Mouse (Mus musculus) Muller cell, postnatal 12 days (primary cell): ENCODE data around the gene Upk1a.
A peak's percentile ranks its signal among the peaks of the same experiment; 100 is the strongest.

Experiments used
- DNase-seq: peaks from one replicate; pipeline ENCODE4 v3.0.0-alpha.2; 2015; ENCODE audit errors: inconsistent ontology term

Upk1a gene

GRCm38 (mm10) chr7:30604424-30604823 lies 8.2 kb downstream of the Upk1a start:
- no peak for DNase-seq

DNA sequence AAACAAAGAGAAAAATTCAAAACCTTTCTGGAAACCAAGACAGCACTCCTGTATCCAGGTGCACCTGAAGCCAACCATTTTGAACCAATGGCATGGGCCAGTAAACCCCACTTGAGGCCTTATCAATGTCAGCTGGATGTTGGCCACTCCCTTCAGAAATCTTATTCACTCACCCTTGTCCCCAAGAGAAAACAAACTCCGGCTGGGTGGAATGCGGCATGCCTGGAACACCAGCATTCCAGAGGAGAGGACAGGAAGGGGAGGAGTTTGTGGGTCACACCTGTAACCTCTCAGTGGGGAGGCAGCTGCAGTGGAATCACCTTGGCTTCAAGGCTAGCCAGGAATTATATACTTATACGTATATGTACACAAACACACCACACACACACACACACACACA lies 10.1 kb downstream of the Upk1a start:
- DNase-seq = no peak

DNA sequence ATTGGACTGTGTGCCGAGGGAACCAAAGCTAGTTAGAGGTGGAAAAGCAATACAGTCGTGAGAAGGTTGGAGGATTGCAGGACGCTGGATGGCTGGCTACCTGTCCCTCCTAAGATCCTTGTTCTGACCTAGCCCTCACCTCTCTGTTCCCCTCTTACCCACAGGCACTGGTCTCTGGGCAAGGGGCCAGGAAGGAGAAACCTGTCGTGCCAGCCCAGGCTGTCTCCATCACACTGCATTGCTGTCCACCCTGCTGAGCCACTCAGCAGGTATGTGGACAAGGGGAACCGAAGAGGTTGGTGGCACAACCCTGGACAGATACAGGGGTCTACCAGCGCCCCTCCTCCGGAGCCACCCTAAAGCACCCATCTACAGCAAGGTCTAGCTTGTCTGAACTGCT lies 12.0 kb downstream of the Upk1a start:
- no peak for DNase-seq

GRCm38 (mm10) chr7:30599933-30600353 lies 12.7 kb downstream of the Upk1a start:
- peak; percentile 85 for DNase-seq

DNA sequence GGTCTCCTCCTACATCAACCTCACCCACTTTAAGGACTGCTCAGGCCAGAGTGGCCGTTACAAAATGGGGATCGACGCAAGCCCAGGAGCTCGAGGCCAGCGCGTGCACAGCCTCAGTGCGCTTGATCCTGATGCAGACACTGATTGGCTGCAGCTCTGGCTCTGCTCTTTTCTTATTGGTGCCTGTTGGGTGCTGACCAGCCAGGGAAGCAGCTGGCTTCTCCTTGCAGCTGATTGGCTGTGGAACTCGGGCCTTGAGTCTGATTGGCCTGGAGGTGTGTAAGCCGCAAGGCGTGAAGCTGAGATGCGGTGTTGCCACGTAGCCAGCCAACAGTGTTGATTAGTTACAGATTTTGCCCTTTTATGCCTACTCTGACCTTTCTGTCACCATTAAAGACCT lies 13.9 kb downstream of the Upk1a start, which contains the start of gene Zbtb32:
Gene Zbtb32, minus strand, starts transcription at position 124 of the 400 bp plus-strand sequence.
- no peak for DNase-seq

DNA sequence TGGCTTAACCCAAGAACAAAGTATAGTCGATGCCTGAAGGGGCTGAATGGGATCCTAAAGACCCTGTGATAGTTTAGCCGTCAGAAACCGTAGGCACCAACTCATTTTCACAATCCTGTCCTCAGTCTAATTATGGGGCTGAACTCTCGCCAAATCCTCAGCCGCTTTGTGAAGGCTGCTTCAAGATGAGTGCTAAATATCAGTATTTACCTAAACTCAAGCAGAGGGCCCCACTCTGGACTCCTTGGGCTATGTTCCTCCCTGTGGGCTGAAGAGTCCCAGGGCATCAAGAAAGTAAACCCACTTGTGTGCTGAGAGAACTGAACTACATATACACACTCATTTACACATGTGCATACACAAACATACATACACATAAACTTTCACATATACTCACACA lies 15.8 kb downstream of the Upk1a start:
- no peak for DNase-seq

GRCm38 (mm10) chr7:30596093-30596492 lies 16.6 kb downstream of the Upk1a start:
- no peak for DNase-seq

- no peak for DNase-seq
Observed at GRCm38 (mm10) chr7:30594510-30595024, 18.1 kb downstream of the Upk1a start.

GRCm38 (mm10) chr7:30593579-30594509 lies 18.8 kb downstream of the Upk1a start:
- no peak for DNase-seq

- no peak for DNase-seq
Observed at GRCm38 (mm10) chr7:30592772-30593423, 19.7 kb downstream of the Upk1a start.

- no peak for DNase-seq
Observed at GRCm38 (mm10) chr7:30591605-30591951, 21.1 kb downstream of the Upk1a start.

- no peak for DNase-seq
Observed at GRCm38 (mm10) chr7:30590927-30591604, 21.6 kb downstream of the Upk1a start.

DNA sequence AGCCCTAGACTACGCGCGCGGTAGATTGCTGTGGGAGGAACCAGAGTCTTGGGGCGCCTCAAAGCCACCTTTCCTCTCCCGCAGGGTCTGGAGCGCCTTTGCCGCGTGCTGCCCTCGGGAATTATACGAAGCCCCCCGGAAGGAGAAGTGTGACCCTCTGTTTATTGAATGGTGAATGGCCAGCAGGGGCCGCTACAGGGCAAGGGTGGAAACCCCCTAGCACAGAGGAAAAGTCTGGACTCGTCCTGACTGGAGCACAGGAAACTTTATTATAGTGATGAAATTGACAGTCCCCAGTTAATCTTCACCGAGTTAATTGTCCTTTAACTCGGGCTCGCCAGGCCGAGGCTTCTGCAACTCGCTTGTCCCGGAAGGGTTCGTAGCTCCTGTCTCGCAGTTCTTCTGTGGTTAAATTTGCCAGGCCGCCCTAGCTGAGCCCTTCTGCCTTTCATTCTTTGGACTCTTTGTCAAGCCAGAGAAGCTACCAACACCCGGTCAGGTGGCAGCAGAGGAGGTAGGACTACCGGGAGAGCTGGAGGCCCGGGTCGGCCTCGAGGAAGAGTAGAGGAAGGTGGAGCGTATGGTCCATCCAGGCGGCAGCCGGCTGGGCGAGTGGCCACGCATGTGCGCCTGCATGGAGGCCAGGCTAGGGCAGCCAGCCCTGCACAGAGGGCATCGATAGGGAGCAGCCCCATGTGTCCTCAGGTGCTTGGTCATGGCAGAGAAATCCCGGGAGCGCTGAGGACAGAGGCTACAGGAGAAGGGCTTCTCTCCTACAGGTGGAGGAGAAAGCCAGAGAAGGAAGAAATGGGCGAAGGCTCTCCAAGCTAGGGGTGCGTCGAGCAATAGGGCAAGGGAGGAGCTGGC lies 23.0 kb downstream of the Upk1a start:
- DNase-seq = peak; percentile 87

DNA sequence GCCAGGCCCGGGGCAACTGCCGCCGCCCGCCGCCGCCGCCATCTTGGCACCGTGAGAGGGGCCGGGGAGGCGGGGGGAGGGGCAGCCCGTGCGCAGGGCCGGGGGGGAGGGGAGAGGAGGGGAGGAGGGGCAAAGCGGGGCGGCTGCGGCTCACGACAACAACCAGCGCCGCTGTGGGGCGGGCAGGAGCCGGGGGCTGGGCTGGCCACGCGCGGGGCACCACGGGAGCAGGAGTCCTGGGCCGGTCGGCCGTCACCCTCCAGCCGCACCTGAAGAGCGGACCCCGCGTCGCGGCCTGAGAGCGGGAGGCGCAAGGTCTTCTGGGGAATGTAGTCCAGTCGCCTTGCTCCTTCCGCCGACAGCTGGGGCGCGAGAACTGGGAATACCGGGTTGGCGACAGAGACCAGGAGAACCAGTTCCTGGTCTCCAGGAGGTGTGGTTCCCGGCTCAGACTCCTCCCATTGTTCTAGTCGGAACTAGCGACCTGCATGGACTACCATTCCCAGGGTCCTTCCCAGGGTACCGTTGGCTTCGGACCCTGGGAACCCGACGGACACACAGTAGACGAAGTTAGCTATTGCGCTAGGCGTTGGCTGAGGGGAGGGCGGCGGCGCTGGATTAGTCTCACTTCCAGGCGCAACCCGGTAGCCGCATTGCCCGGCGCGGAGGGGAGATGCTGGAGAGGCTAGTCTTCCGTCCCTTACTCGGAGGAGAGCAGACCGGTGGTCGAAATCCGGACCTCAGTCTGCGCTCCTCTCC lies 23.8 kb downstream of the Upk1a start, which contains the start of gene Kmt2b:
Gene Kmt2b, minus strand, starts transcription at position 51 of the 759 bp plus-strand sequence.
- peak; percentile 99 for DNase-seq

DNA sequence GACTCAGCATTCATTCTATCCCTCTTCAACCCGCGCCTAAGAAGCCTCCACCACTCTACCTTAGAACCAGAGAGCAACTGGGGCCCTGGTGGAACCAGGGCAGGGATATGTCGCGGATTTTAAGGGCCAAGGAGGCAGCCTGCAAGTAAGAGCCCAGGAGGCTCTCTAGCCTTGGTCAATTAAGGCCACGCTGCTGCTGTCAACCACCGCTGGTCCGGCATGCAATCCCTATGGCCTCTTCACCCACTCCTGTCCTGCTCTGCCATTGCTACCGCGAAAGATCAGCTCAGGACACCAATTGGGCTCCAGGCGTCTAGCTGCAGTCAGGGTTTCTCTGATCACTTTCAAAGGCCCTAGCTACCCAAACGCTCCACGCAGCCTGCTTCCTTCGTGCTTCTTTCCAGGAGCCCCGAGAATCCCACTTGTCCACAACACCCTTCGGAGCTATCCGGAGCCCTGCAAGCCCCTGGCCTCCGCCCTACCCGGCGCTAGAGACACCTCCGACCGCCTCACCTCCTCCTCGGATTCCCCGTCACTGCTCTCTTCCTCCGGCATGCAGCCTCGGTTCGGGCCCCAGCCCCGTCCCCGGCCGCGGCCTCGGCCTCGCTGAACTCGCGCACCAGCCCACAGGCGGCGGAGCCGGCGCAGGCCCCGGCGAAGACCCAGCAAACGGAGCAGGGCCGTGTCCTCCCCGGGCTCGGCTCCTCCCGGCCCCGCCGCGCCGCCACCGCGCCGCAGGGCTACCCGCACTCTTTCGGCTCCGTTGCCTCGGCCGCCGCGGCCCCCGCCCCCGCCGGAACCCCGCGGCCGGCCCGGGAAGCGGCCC lies 24.6 kb downstream of the Upk1a start:
- DNase-seq = peak; percentile 61

DNA sequence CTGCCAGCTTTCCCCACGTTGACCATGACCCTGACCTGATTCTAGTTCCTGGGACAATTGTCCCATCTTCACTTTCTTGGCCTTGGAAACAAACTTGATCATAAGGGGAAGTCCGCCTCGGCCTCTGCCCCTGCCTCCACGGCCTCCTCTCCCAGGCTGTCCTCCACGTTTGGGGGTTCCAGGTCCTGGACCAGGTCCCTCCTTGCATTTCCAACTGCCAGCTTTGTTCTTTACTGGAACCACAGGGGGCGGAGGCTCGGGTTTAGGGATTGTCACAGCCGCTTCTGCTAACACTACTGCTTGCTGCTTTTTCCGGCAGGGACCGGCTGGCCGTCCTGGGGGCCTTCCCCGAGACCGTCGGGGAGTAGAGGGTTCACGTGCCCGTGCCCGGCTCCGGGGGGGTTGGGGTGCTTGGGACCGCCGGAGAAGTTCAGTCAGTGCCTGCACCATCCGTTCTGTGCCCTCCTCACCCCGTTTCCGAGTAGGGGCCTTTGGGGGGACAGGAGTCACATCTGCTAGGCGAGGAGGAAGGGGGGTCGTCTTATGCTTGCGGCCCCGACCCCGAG lies 26.1 kb downstream of the Upk1a start:
- DNase-seq = no peak

DNA sequence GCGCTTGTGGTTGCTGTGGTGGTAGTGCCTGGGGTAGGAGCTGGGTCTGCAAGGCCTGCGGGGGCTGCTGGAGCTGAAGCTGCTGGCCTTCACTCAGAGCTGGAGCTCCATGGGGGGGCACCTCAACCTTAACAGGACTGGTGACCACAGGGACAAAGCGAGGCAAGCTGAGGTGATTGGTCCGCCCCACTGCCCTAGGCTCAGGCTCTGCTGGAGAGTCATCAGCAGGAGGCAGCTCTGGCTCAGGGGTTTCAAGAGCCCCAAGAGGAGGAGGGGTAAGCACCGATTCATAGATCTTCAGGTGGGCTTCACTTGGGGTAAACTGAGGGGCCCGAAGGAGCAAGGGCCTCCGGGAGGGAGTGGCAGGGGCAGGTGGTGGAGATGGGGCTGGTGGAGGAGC lies 27.5 kb downstream of the Upk1a start:
- no peak for DNase-seq

GRCm38 (mm10) chr7:30584339-30584738 lies 28.3 kb downstream of the Upk1a start:
- DNase-seq = no peak

DNA sequence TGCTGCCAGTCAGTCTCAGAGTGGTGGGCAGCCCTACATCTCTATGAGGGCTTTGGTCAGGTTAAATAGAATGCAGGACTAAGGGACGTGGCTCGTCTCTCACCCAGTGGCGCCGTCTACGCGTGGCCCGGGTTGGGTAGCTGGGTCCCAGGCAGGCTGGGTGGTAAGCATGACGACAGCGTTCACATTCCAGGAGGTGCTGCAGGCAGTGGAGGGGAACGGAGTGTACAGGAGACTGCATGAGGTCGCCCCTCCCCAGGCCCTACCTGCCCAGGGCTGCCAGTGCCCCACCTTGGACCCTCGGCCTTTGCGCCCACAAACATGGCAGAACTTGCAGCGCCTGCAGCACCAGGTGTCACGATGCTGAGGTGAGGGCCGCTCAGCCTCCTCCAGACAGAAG lies 31.1 kb downstream of the Upk1a start:
- DNase-seq = no peak
